Mouse (Mus musculus): ENCODE data around the gene Tex33. TPM values are rescaled to one million over a fixed set of nuclear protein-coding genes. Genes with fewer than 3 reads are reported as not detected.

The Tex33 gene
- polyA plus RNA-seq, 1 experiment, result not detected

- TF ChIP-seq POLR2A (IDR thresholded peaks at IDR 0.05; ENCODE audit: borderline replicate concordance, insufficient read depth, low read length) (no peak), CTCF (IDR thresholded peaks at IDR 0.05; ENCODE audit: borderline replicate concordance, insufficient read depth, low read depth, low read length) (no peak)
- Histone ChIP-seq H3K4me3 (replicated peaks; ENCODE audit: insufficient read depth, low read depth, low read length) (no peak overlapping the region), H3K27me3 (ENCODE audit: control insufficient read depth, insufficient read depth, low read length) (no peaks in the 10 kb centered on the region), H3K27ac (ENCODE audit: insufficient read depth, low read length) (peak overlapping the region; percentile 51; the same call in 1 of the 2 replicates), H3K4me1 (ENCODE audit: control insufficient read depth, insufficient read depth, low read length) (no peaks in the 10 kb centered on the region)
- DNase-seq, result peak; percentile 24 to 50
- 54% methylated on average over 11 of the region's 11 CpGs for WGBS
Observed at GRCm38 (mm10) chr15:78383450-78384219, 12.1 kb downstream of the Tex33 start.

- no peaks in the 10 kb centered on the region for H3K27me3 ChIP-seq (ENCODE audit: control insufficient read depth, insufficient read depth, low read length)
- no peak for DNase-seq
- no peak for TF ChIP-seq CTCF (IDR thresholded peaks at IDR 0.05; ENCODE audit: borderline replicate concordance, insufficient read depth, low read depth, low read length)
- 95% methylated on average over 4 of the region's 4 CpGs for WGBS
- no peaks in the 10 kb centered on the region for H3K4me1 ChIP-seq (ENCODE audit: control insufficient read depth, insufficient read depth, low read length)
- H3K4me3 ChIP-seq (replicated peaks; ENCODE audit: insufficient read depth, low read depth, low read length), result no peak overlapping the region
- H3K27ac ChIP-seq (ENCODE audit: insufficient read depth, low read length), result no peak overlapping the region
Observed at GRCm38 (mm10) chr15:78382115-78382514, 13.6 kb downstream of the Tex33 start.

- 36% methylated on average over 4 of the region's 4 CpGs for WGBS
- no peak for DNase-seq
- Histone ChIP-seq H3K27me3 (ENCODE audit: control insufficient read depth, insufficient read depth, low read length) (no peaks in the 10 kb centered on the region), H3K4me1 (ENCODE audit: control insufficient read depth, insufficient read depth, low read length) (no peaks in the 10 kb centered on the region), H3K4me3 (replicated peaks; ENCODE audit: insufficient read depth, low read depth, low read length) (no peak overlapping the region), H3K27ac (ENCODE audit: insufficient read depth, low read length) (no peak overlapping the region)
- TF ChIP-seq CTCF (IDR thresholded peaks at IDR 0.05; ENCODE audit: borderline replicate concordance, insufficient read depth, low read depth, low read length), result no peak
- TF ChIP-seq POLR2A (IDR thresholded peaks at IDR 0.05; ENCODE audit: borderline replicate concordance, insufficient read depth, low read length), result no peak
Observed at GRCm38 (mm10) chr15:78380741-78381140, 15.0 kb downstream of the Tex33 start.

GRCm38 (mm10) chr15:78380208-78380607 lies 15.5 kb downstream of the Tex33 start:
- 69% methylated on average over 2 of the region's 2 CpGs for WGBS
- Histone ChIP-seq H3K4me1 (ENCODE audit: control insufficient read depth, insufficient read depth, low read length) (no peaks in the 10 kb centered on the region), H3K27ac (ENCODE audit: insufficient read depth, low read length) (no peak overlapping the region), H3K4me3 (replicated peaks; ENCODE audit: insufficient read depth, low read depth, low read length) (no peak overlapping the region), H3K27me3 (ENCODE audit: control insufficient read depth, insufficient read depth, low read length) (no peaks in the 10 kb centered on the region)
- TF ChIP-seq CTCF (IDR thresholded peaks at IDR 0.05; ENCODE audit: borderline replicate concordance, insufficient read depth, low read depth, low read length) (no peak), POLR2A (IDR thresholded peaks at IDR 0.05; ENCODE audit: borderline replicate concordance, insufficient read depth, low read length) (no peak)
- DNase-seq, result no peak

- 90% methylated on average over 10 of the region's 10 CpGs for WGBS
- no peak for DNase-seq
- no peak for TF ChIP-seq CTCF (IDR thresholded peaks at IDR 0.05; ENCODE audit: borderline replicate concordance, insufficient read depth, low read depth, low read length)
- TF ChIP-seq POLR2A (IDR thresholded peaks at IDR 0.05; ENCODE audit: borderline replicate concordance, insufficient read depth, low read length), result no peak
- Histone ChIP-seq H3K27me3 (ENCODE audit: control insufficient read depth, insufficient read depth, low read length) (no peaks in the 10 kb centered on the region), H3K27ac (ENCODE audit: insufficient read depth, low read length) (no peak overlapping the region), H3K4me1 (ENCODE audit: control insufficient read depth, insufficient read depth, low read length) (no peaks in the 10 kb centered on the region), H3K4me3 (replicated peaks; ENCODE audit: insufficient read depth, low read depth, low read length) (no peak overlapping the region)
Observed at GRCm38 (mm10) chr15:78378556-78378955, 17.2 kb downstream of the Tex33 start.

- no peaks in the 10 kb centered on the region for H3K27me3 ChIP-seq (ENCODE audit: control insufficient read depth, insufficient read depth, low read length)
- no peak for DNase-seq
- TF ChIP-seq CTCF (IDR thresholded peaks at IDR 0.05; ENCODE audit: borderline replicate concordance, insufficient read depth, low read depth, low read length) (no peak), POLR2A (IDR thresholded peaks at IDR 0.05; ENCODE audit: borderline replicate concordance, insufficient read depth, low read length) (no peak)
- H3K27ac ChIP-seq (ENCODE audit: insufficient read depth, low read length), result no peak overlapping the region
- no peak overlapping the region for H3K4me3 ChIP-seq (replicated peaks; ENCODE audit: insufficient read depth, low read depth, low read length)
- WGBS, result 92% methylated on average over 10 of the region's 10 CpGs
- H3K4me1 ChIP-seq (ENCODE audit: control insufficient read depth, insufficient read depth, low read length), result no peaks in the 10 kb centered on the region
Observed at GRCm38 (mm10) chr15:78377859-78378258, 17.9 kb downstream of the Tex33 start.

- no peak overlapping the region for H3K4me3 ChIP-seq (replicated peaks; ENCODE audit: insufficient read depth, low read depth, low read length)
- TF ChIP-seq POLR2A (IDR thresholded peaks at IDR 0.05; ENCODE audit: borderline replicate concordance, insufficient read depth, low read length) (no peak), CTCF (IDR thresholded peaks at IDR 0.05; ENCODE audit: borderline replicate concordance, insufficient read depth, low read depth, low read length) (no peak)
- 12% methylated on average over 3 of the region's 3 CpGs for WGBS
- no peak overlapping the region for H3K27ac ChIP-seq (ENCODE audit: insufficient read depth, low read length)
- H3K27me3 ChIP-seq (ENCODE audit: control insufficient read depth, insufficient read depth, low read length), result no peaks in the 10 kb centered on the region
- peak in 1 of 2 experiments; percentile 38 for DNase-seq
- no peaks in the 10 kb centered on the region for H3K4me1 ChIP-seq (ENCODE audit: control insufficient read depth, insufficient read depth, low read length)
Observed at GRCm38 (mm10) chr15:78374204-78374603, 21.5 kb downstream of the Tex33 start.

GRCm38 (mm10) chr15:78372796-78373195 lies 22.9 kb downstream of the Tex33 start:
- no peaks in the 10 kb centered on the region for H3K27me3 ChIP-seq (ENCODE audit: control insufficient read depth, insufficient read depth, low read length)
- H3K4me1 ChIP-seq (ENCODE audit: control insufficient read depth, insufficient read depth, low read length), result no peaks in the 10 kb centered on the region
- no peak overlapping the region for H3K4me3 ChIP-seq (replicated peaks; ENCODE audit: insufficient read depth, low read depth, low read length)
- TF ChIP-seq POLR2A (IDR thresholded peaks at IDR 0.05; ENCODE audit: borderline replicate concordance, insufficient read depth, low read length), result no peak
- no peak for TF ChIP-seq CTCF (IDR thresholded peaks at IDR 0.05; ENCODE audit: borderline replicate concordance, insufficient read depth, low read depth, low read length)
- H3K27ac ChIP-seq (ENCODE audit: insufficient read depth, low read length), result no peak overlapping the region
- no peak for DNase-seq
- 87% methylated on average over 3 of the region's 3 CpGs for WGBS

Measured in cerebellum, adult 2 months (tissue).